ENCODE assay signal across 19 mouse cellular contexts in genomic region chr11:61320904-61321687, GRCm38 (mm10). TPM values are rescaled to one million over a fixed set of nuclear protein-coding genes. Genes with fewer than 3 reads are reported as not detected.
"Had no signal": no experiment of that assay in that cellular context is flagged by ENCODE, and none has a peak within 500 bp of the region (broad histone marks: within the 10 kb centered on the region; RNA-seq: fewer than 3 reads in every experiment).

No protein-coding gene starts in this region.

- DNase-seq: kidney, adult 9 months; kidney, postnatal 14 days; lung, adult 2 months; lung, postnatal 36 days; midbrain, embryonic 14.5 days; thymus, adult 2 months; thymus, postnatal 25 days had no signal

- H3K9ac ChIP-seq: liver, embryonic 15.5 days; neural tube, embryonic 12.5 days had no signal

- H3K27me3 ChIP-seq: liver, embryonic 15.5 days; neural tube, embryonic 12.5 days had no signal

- H3K4me2 ChIP-seq: liver, embryonic 11.5 days; liver, embryonic 15.5 days; neural tube, embryonic 12.5 days had no signal

- H3K4me1 ChIP-seq: limb, embryonic 10.5 days; neural tube, embryonic 12.5 days had no signal

- H3K4me3 ChIP-seq: left cerebral cortex, adult 2 months; limb, embryonic 10.5 days; liver, embryonic 15.5 days; midbrain, embryonic 10.5 days; neural tube, embryonic 12.5 days had no signal

- H3K36me3 ChIP-seq: limb, embryonic 10.5 days; liver, embryonic 15.5 days; midbrain, embryonic 10.5 days; neural tube, embryonic 12.5 days had no signal

- H3K27ac ChIP-seq: left cerebral cortex, adult 2 months; limb, embryonic 10.5 days; liver, embryonic 15.5 days; midbrain, embryonic 10.5 days; neural tube, embryonic 12.5 days; stomach, postnatal 0 days had no signal

- H3K9me3 ChIP-seq: limb, embryonic 10.5 days; liver, embryonic 15.5 days; midbrain, embryonic 10.5 days; neural tube, embryonic 12.5 days had no signal

- ATAC-seq: lung, postnatal 0 days had no signal

RNA-seq across cellular contexts. Expression of gene Slc47a2, which starts 21.6 kb away (rescaled TPM):
- total RNA-seq: layer of hippocampus, postnatal 25 days; megakaryocyte, adult 5-6 weeks; neutrophil, adult 5-6 weeks had no signal
- polyA plus RNA-seq: large intestine, adult 2 months; limb, embryonic 10.5 days; midbrain, embryonic 10.5 days; midbrain, embryonic 14.5 days; neural tube, embryonic 12.5 days had no signal

RNA-seq across cellular contexts. Expression of gene Slc47a1, which starts 57.0 kb away (rescaled TPM):
- total RNA-seq: megakaryocyte, adult 5-6 weeks; neutrophil, adult 5-6 weeks had no signal
- polyA plus RNA-seq: midbrain, embryonic 10.5 days; midbrain, embryonic 14.5 days had no signal
